Mouse (Mus musculus): ENCODE measurements at regions not wholly inside any gene's neighbourhood (a gene's known extent, or its start where the extent isn't known, plus 50 kb on each side); places are given as distances from the start of the nearest gene placed in this dataset.

DNA sequence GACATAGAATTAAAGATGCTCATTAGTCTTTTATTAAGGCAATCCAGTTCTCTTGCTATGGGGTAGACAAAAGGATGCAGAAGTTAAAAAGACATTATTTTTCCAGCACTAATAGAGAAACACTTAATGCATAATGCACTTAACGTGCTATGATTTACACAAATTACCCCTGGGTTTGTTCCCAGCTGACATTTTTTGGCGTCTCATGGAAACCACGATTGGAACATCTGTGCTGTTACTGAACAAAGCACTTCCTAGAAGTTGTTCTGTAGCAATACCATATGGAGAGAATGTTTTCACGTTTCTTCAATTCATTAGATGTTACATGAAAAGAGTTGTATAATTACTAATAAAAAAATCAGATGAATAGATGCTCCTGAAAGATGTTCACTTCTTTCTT lies 635.2 kb downstream of the Gm597 start:
- Histone ChIP-seq H3K4me3 (replicated peaks; ENCODE audit: insufficient read depth, low read depth, low read length) (no peak overlapping the region), H3K4me1 (ENCODE audit: control insufficient read depth, insufficient read depth, low read length) (no peaks in the 10 kb centered on the region), H3K27me3 (ENCODE audit: control insufficient read depth, insufficient read depth, low read length) (no peaks in the 10 kb centered on the region), H3K27ac (ENCODE audit: insufficient read depth, low read length) (no peak overlapping the region)
- TF ChIP-seq POLR2A (IDR thresholded peaks at IDR 0.05; ENCODE audit: borderline replicate concordance, insufficient read depth, low read length) (no peak), CTCF (IDR thresholded peaks at IDR 0.05; ENCODE audit: borderline replicate concordance, insufficient read depth, low read depth, low read length) (no peak)
- 34% methylated on average over 4 of the region's 4 CpGs for WGBS
- DNase-seq = no peak

DNA sequence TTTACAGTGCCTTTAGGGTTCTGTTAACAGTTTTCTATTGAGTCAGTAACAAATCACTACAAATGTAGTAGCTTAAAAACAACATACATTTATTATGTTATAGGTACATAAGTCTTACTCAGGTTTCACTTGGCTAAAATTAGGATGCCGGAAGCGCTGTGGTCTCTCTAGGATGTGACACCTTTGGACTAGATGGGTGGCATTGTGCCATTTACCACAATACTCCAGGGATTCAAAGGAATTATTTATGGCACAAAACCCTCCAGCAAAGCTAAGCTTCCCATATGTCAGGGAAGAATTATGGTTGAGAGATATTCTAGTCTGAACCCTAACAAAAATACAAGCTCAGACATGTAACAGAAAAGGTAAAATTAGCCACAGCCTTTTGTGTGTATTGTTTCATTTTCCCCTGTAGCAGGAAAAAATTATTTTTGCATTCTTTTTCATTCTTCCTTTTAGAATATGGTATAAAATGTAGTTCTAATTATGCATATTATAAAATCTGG lies 678.0 kb downstream of the Gm597 start:
- H3K4me3 ChIP-seq (replicated peaks; ENCODE audit: insufficient read depth, low read depth, low read length) = no peak overlapping the region
- DNase-seq = peak; percentile 24 to 83
- H3K27ac ChIP-seq (ENCODE audit: insufficient read depth, low read length) = no peak overlapping the region
- no peaks in the 10 kb centered on the region; the same call in 1 of the 2 replicates for H3K4me1 ChIP-seq (ENCODE audit: control insufficient read depth, insufficient read depth, low read length)
- TF ChIP-seq POLR2A (IDR thresholded peaks at IDR 0.05; ENCODE audit: borderline replicate concordance, insufficient read depth, low read length) (no peak), CTCF (IDR thresholded peaks at IDR 0.05; ENCODE audit: borderline replicate concordance, insufficient read depth, low read depth, low read length) (no peak)
- H3K27me3 ChIP-seq (ENCODE audit: control insufficient read depth, insufficient read depth, low read length) = no peaks in the 10 kb centered on the region
- WGBS = 20% methylated on average over 2 of the region's 2 CpGs

DNA sequence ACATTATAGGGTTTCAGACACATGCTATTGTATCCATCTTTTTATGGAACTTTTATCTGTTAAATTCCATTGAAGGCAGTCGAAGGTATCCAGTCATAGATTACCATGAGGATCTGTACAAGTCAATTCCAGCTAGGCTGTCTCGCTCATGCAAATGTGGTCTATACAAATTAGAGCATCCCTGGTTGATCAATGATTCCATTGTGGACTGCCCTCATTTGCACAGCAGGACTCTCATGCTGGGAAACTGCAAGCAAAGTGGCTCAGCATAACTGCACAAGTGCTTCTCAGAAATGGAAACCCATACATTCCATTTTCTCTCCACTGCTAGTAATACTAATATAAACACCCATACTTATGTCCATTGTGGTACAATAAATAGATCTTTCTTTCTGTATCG lies 695.6 kb downstream of the Gm597 start:
- 51% methylated on average over 3 of the region's 3 CpGs for WGBS
- Histone ChIP-seq H3K4me1 (ENCODE audit: control insufficient read depth, insufficient read depth, low read length) (no peaks in the 10 kb centered on the region), H3K27me3 (ENCODE audit: control insufficient read depth, insufficient read depth, low read length) (no peaks in the 10 kb centered on the region), H3K27ac (ENCODE audit: insufficient read depth, low read length) (no peak overlapping the region), H3K4me3 (replicated peaks; ENCODE audit: insufficient read depth, low read depth, low read length) (no peak overlapping the region)
- no peak for DNase-seq
- TF ChIP-seq CTCF (IDR thresholded peaks at IDR 0.05; ENCODE audit: borderline replicate concordance, insufficient read depth, low read depth, low read length) = no peak
- TF ChIP-seq POLR2A (IDR thresholded peaks at IDR 0.05; ENCODE audit: borderline replicate concordance, insufficient read depth, low read length) = no peak

DNA sequence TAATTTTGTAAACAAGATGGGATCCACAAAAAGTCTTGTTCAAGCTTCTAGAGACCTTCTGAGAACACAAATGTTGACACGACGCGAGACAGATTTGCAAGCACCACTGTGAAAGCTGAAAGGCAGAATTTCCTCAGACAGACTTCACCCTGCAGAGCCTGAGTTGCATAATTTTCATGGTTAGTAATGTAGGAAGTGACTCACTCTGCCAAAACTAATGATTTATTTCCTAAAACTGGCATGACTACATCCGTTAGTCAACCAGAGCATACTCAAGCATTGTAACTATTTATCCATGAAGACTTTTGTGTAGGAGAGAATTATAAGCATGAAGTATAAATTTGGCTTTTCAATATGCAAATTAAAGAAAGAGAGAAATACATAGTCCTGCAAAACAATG lies 726.1 kb downstream of the Gm597 start:
- DNase-seq = peak in 1 of 2 experiments; percentile 2
- WGBS = 19% methylated on average over 4 of the region's 4 CpGs
- TF ChIP-seq POLR2A (IDR thresholded peaks at IDR 0.05; ENCODE audit: borderline replicate concordance, insufficient read depth, low read length) (no peak), CTCF (IDR thresholded peaks at IDR 0.05; ENCODE audit: borderline replicate concordance, insufficient read depth, low read depth, low read length) (no peak)

DNA sequence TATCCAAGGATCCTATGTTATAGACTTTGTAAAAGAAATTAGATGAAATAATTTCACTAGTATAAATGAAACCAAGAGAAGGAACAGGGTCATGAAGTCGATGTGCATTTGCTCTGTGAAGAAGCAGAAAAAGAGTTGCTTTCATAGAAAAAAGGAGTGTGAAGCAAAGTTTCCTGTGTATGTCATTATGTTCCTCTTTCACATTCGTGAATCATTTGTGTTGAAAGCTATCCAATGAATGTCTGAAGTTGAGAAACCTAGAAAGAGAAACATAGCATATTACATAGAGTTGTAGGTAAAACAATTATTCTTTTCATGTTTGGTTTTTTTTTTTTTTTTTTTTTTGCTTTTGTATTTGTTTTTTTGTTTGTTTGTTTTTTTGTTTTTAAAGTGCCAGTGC lies 732.1 kb downstream of the Gm597 start:
- WGBS = 71% methylated on average over 2 of the region's 2 CpGs
- TF ChIP-seq CTCF (IDR thresholded peaks at IDR 0.05; ENCODE audit: borderline replicate concordance, insufficient read depth, low read depth, low read length) (no peak), POLR2A (IDR thresholded peaks at IDR 0.05; ENCODE audit: borderline replicate concordance, insufficient read depth, low read length) (no peak)

More for the DNA sequence above, 726.1 kb downstream of the Gm597 start:
- H3K27ac ChIP-seq (ENCODE audit: insufficient read depth, low read length) = no peak overlapping the region
- H3K4me3 ChIP-seq (replicated peaks; ENCODE audit: insufficient read depth, low read depth, low read length) = no peak overlapping the region
- H3K27me3 ChIP-seq (ENCODE audit: control insufficient read depth, insufficient read depth, low read length) = no peaks in the 10 kb centered on the region
- H3K4me1 ChIP-seq (ENCODE audit: control insufficient read depth, insufficient read depth, low read length) = no peaks in the 10 kb centered on the region

DNA sequence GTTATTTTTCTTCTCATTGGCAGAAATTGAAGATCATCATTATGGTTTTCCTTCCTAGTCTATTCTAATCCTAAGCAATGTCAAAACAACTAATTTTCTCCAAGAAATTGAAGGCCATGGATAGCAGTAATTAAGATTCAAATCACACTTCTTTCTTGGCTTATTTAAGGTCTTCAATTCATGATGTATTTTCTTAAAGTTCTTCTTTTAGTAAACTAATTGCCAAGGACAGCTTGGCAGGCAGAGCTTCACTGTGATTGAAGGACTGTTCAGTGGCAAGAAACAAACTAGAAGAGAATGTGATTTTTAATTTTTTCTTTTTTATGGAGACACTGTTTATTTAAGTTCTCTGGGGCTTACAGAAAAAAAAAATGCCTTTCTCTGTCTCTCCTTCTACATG lies 732.7 kb downstream of the Gm597 start:
- H3K27me3 ChIP-seq (ENCODE audit: control insufficient read depth, insufficient read depth, low read length) = no peaks in the 10 kb centered on the region
- H3K4me3 ChIP-seq (replicated peaks; ENCODE audit: insufficient read depth, low read depth, low read length) = no peak overlapping the region
- no peaks in the 10 kb centered on the region for H3K4me1 ChIP-seq (ENCODE audit: control insufficient read depth, insufficient read depth, low read length)
- no peak for DNase-seq
- no peak for TF ChIP-seq CTCF (IDR thresholded peaks at IDR 0.05; ENCODE audit: borderline replicate concordance, insufficient read depth, low read depth, low read length)
- no peak for TF ChIP-seq POLR2A (IDR thresholded peaks at IDR 0.05; ENCODE audit: borderline replicate concordance, insufficient read depth, low read length)
- no peak overlapping the region for H3K27ac ChIP-seq (ENCODE audit: insufficient read depth, low read length)

More for the DNA sequence above, 732.1 kb downstream of the Gm597 start:
- H3K4me3 ChIP-seq (replicated peaks; ENCODE audit: insufficient read depth, low read depth, low read length) = no peak overlapping the region
- DNase-seq = no peak
- no peaks in the 10 kb centered on the region for H3K4me1 ChIP-seq (ENCODE audit: control insufficient read depth, insufficient read depth, low read length)
- no peaks in the 10 kb centered on the region for H3K27me3 ChIP-seq (ENCODE audit: control insufficient read depth, insufficient read depth, low read length)
- H3K27ac ChIP-seq (ENCODE audit: insufficient read depth, low read length) = no peak overlapping the region

DNA sequence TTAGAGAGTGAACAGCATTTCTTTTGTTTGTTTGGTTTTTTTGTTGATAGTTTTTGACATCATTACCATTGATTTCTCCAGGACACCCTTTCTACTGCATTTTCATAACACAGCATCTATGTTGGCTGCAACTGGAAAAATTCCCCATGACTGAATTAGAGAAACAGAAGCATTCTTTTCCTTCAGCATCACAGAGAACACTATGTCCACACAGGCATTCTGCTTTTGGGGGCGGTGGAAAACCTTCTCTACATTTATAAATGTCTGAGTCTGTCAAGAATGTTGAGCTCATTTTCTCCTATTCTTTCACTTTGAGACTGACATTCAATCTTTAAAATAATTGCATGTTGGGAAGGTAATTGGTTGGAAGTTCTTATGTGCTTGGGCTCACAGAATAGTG lies 734.4 kb downstream of the Gm597 start:
- 97% methylated on average over 1 of the region's 1 CpGs for WGBS
- no peak overlapping the region for H3K4me3 ChIP-seq (replicated peaks; ENCODE audit: insufficient read depth, low read depth, low read length)
- no peak for DNase-seq
- no peak for TF ChIP-seq POLR2A (IDR thresholded peaks at IDR 0.05; ENCODE audit: borderline replicate concordance, insufficient read depth, low read length)
- no peak for TF ChIP-seq CTCF (IDR thresholded peaks at IDR 0.05; ENCODE audit: borderline replicate concordance, insufficient read depth, low read depth, low read length)
- H3K4me1 ChIP-seq (ENCODE audit: control insufficient read depth, insufficient read depth, low read length) = no peaks in the 10 kb centered on the region
- no peaks in the 10 kb centered on the region for H3K27me3 ChIP-seq (ENCODE audit: control insufficient read depth, insufficient read depth, low read length)
- no peak overlapping the region for H3K27ac ChIP-seq (ENCODE audit: insufficient read depth, low read length)

- 23% methylated on average over 2 of the region's 2 CpGs for WGBS
- Histone ChIP-seq H3K27ac (ENCODE audit: insufficient read depth, low read length) (no peak overlapping the region), H3K27me3 (ENCODE audit: control insufficient read depth, insufficient read depth, low read length) (no peaks in the 10 kb centered on the region), H3K4me3 (replicated peaks; ENCODE audit: insufficient read depth, low read depth, low read length) (no peak overlapping the region), H3K4me1 (ENCODE audit: control insufficient read depth, insufficient read depth, low read length) (no peaks in the 10 kb centered on the region)
- DNase-seq = no peak
- TF ChIP-seq CTCF (IDR thresholded peaks at IDR 0.05; ENCODE audit: borderline replicate concordance, insufficient read depth, low read depth, low read length) (no peak), POLR2A (IDR thresholded peaks at IDR 0.05; ENCODE audit: borderline replicate concordance, insufficient read depth, low read length) (no peak)
Observed at GRCm38 (mm10) chr1:28025720-28026119, 754.3 kb downstream of the Gm597 start.
